Mouse (Mus musculus) MEL (cell line): ENCODE results near the gene Prss2. TPM values are rescaled to one million over a fixed set of nuclear protein-coding genes. Genes with fewer than 3 reads are reported as not detected.

Experiments
- DNase-seq: peaks from one replicate; pipeline ENCODE4 v3.0.0; 2011; ENCODE audit warnings: low read depth, low spot score
- H3K27ac ChIP-seq: 2 replicates; pipeline ENCODE4 v1.5.1; 2012; ENCODE audit warnings: low read depth, mild to moderate bottlenecking, control low read depth, low read length, moderate library complexity; ENCODE audit not compliant: control insufficient read depth
- H3K27me3 ChIP-seq, 2 experiments: fragments of 150-350 bp in 1 of 2; sonication (generic) in 1 of 2; 2 replicates each; pipeline ENCODE4 v1.6.1; 2012; ENCODE audit warnings: low read length in 2 of 2, mild to moderate bottlenecking in 2 of 2, improper control_type of control experiment in 1 of 2, moderate library complexity in 1 of 2; ENCODE audit not compliant: insufficient read depth in 2 of 2, control insufficient read depth in 1 of 2
- H3K36me3 ChIP-seq, 2 experiments: 2 replicates each; pipeline ENCODE4 v1.6.1; 2012 to 2014; ENCODE audit warnings: low read length in 2 of 2, improper control_type of control experiment in 1 of 2, inconsistent platforms in 1 of 2, mild to moderate bottlenecking in 1 of 2; ENCODE audit not compliant: insufficient read depth in 2 of 2, control insufficient read depth in 1 of 2
- H3K4me1 ChIP-seq, 2 experiments: fragments of 150-350 bp in 1 of 2; sonication (generic) in 1 of 2; 2 replicates each; pipeline ENCODE4 v1.6.1; 2012; ENCODE audit warnings: low read length in 2 of 2, improper control_type of control experiment in 1 of 2, mild to moderate bottlenecking in 1 of 2; ENCODE audit not compliant: insufficient read depth in 2 of 2, control insufficient read depth in 1 of 2
- H3K4me3 ChIP-seq, 2 experiments: fragments of 150-350 bp in 1 of 2; sonication (generic) in 1 of 2; 2 replicates each; pipeline ENCODE4 v1.5.1; 2012; ENCODE audit warnings: low read depth in 2 of 2, low read length in 2 of 2, mild to moderate bottlenecking in 2 of 2, moderate library complexity in 2 of 2, control low read depth in 1 of 2, improper control_type of control experiment in 1 of 2; ENCODE audit not compliant: control insufficient read depth in 1 of 2, insufficient read depth in 1 of 2
- H3K79me2 ChIP-seq: 2 replicates; pipeline ENCODE4 v1.6.1; 2012; ENCODE audit warnings: mild to moderate bottlenecking, low read length, moderate library complexity; ENCODE audit not compliant: control insufficient read depth, poor library complexity, insufficient read depth
- H3K9ac ChIP-seq: 2 replicates; pipeline ENCODE4 v1.6.1; 2012; ENCODE audit warnings: low read depth, mild to moderate bottlenecking, control low read depth, low read length, moderate library complexity; ENCODE audit not compliant: control insufficient read depth, poor library complexity, severe bottlenecking
- H3K9me3 ChIP-seq: fragments of 150-350 bp; sonication (generic); replicated peaks from 2 replicates; pipeline ENCODE4 v1.6.1; 2012; ENCODE audit warnings: mild to moderate bottlenecking, low read length, improper control_type of control experiment, moderate library complexity; ENCODE audit not compliant: insufficient read depth
- EP300 ChIP-seq, 2 experiments: IDR thresholded peaks; 2 replicates each; pipeline ENCODE4 v1.6.1; 2011; ENCODE audit warnings: improper control_type of control experiment in 2 of 2, low read length in 2 of 2, low read depth in 1 of 2, mild to moderate bottlenecking in 1 of 2
- ETS1 ChIP-seq: IDR thresholded peaks from 2 replicates; pipeline ENCODE4 v1.6.1; 2012; ENCODE audit warnings: low read depth, mild to moderate bottlenecking, inconsistent platforms, low read length, improper control_type of control experiment, moderate library complexity
- GABPA ChIP-seq: IDR thresholded peaks from 2 replicates; pipeline ENCODE4 v1.6.1; 2012; ENCODE audit warnings: low read depth, mild to moderate bottlenecking, inconsistent platforms, low read length, improper control_type of control experiment, moderate library complexity
- GATA1 ChIP-seq: IDR thresholded peaks from 2 replicates; pipeline ENCODE4 v1.6.1; 2011; ENCODE audit warnings: low read depth, low read length, improper control_type of control experiment
- MAFK ChIP-seq: IDR thresholded peaks from 2 replicates; pipeline ENCODE4 v1.6.1; 2011; ENCODE audit warnings: low read depth, mild to moderate bottlenecking, low read length, improper control_type of control experiment, borderline replicate concordance
- MAX ChIP-seq: IDR thresholded peaks from 2 replicates; pipeline ENCODE4 v1.6.1; 2011; ENCODE audit warnings: low read length, improper control_type of control experiment
- MAZ ChIP-seq: IDR thresholded peaks from 2 replicates; pipeline ENCODE4 v1.6.1; 2012; ENCODE audit warnings: low read depth, mild to moderate bottlenecking, inconsistent platforms, low read length, improper control_type of control experiment
- NELFE ChIP-seq: IDR thresholded peaks from 2 replicates; pipeline ENCODE4 v1.6.1; 2011; ENCODE audit warnings: low read depth, low read length, improper control_type of control experiment
- NRF1 ChIP-seq: IDR thresholded peaks from 2 replicates; pipeline ENCODE4 v1.6.1; 2014; ENCODE audit warnings: low read depth, mild to moderate bottlenecking, inconsistent platforms, low read length, improper control_type of control experiment, moderate library complexity; ENCODE audit not compliant: poor library complexity, insufficient read depth, severe bottlenecking
- POLR2A ChIP-seq, 2 experiments: IDR thresholded peaks; 2 replicates each; pipeline ENCODE4 v1.6.1; 2011 to 2012; ENCODE audit warnings: low read length in 2 of 2, mild to moderate bottlenecking in 2 of 2, control low read depth in 1 of 2, improper control_type of control experiment in 1 of 2, low read depth in 1 of 2, moderate library complexity in 1 of 2; ENCODE audit not compliant: control insufficient read depth in 1 of 2, insufficient read depth in 1 of 2, poor library complexity in 1 of 2
- POLR2AphosphoS2 ChIP-seq: IDR thresholded peaks from 2 replicates; pipeline ENCODE4 v1.6.1; 2011; ENCODE audit warnings: low read length, improper control_type of control experiment
- POLR2AphosphoS5 ChIP-seq: IDR thresholded peaks from 2 replicates; pipeline ENCODE4 v1.6.1; 2012; ENCODE audit warnings: low read depth, borderline replicate concordance, mild to moderate bottlenecking, inconsistent platforms, low read length, moderate library complexity, mixed read lengths
- UBTF ChIP-seq: IDR thresholded peaks from 2 replicates; pipeline ENCODE4 v1.6.1; 2012; ENCODE audit warnings: low read depth, mild to moderate bottlenecking, inconsistent platforms, low read length, improper control_type of control experiment, moderate library complexity, borderline replicate concordance; ENCODE audit not compliant: insufficient read depth
- USF1 ChIP-seq: IDR thresholded peaks from 2 replicates; pipeline ENCODE4 v1.6.1; 2014; ENCODE audit warnings: low read depth, mild to moderate bottlenecking, inconsistent platforms, low read length, improper control_type of control experiment, moderate library complexity
- ZKSCAN1 ChIP-seq: IDR thresholded peaks from 2 replicates; pipeline ENCODE4 v1.6.1; 2012; ENCODE audit warnings: low read depth, mild to moderate bottlenecking, inconsistent platforms, low read length, improper control_type of control experiment, moderate library complexity
- ZMIZ1 ChIP-seq: IDR thresholded peaks from 2 replicates; pipeline ENCODE4 v1.6.1; 2012; ENCODE audit warnings: low read depth, mild to moderate bottlenecking, inconsistent platforms, low read length, improper control_type of control experiment, moderate library complexity
- polyA plus RNA-seq, 2 experiments: library from polyadenylated mRNA; stranded (reverse) in 1 of 2; unstranded in 1 of 2; fragments of >175 nt in 1 of 2; fragments of >200 nt in 1 of 2; gene quantifications; 2 replicates each; pipeline versions ENCODE4 v1.2.1 to v1.2.4; 2012; ENCODE audit warnings: low replicate concordance in 2 of 2, low read depth in 1 of 2; ENCODE audit not compliant: insufficient read length in 2 of 2, insufficient read depth in 1 of 2, missing spikeins in 1 of 2
- total RNA-seq: library from RNA; depleted of rRNA; stranded (reverse); fragments of 300-350 nt; gene quantifications from 2 replicates; pipeline ENCODE4 v1.2.3, GENCODE M21; 2012

Prss2 gene
- total and polyA plus RNA-seq, 3 experiments, result not detected

DNA sequence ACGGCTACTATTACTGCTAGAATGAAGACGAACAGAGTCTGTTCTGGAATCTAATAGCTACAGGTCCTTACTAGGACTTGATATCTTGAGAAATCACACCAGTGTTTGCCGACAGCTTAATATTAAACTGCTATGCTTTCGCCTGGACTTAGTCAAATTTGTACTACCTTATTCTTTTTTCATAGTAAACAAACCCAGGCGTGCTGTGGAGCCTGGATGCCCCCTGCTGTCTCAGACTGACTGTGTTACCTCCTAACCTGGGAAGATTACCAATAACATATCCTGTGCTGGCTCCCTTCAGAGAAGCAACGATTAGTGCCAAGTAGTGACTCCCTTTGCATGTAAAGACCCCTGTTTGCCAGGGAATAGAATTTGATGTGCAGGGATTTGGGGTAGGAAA, 16.3 kb upstream of the Prss2 start:
- H3K9ac ChIP-seq, result no peak overlapping the region
- H3K36me3 ChIP-seq, result no peaks in the 10 kb centered on the region
- no peaks in the 10 kb centered on the region for H3K4me1 ChIP-seq
- no peaks in the 10 kb centered on the region for H3K9me3 ChIP-seq
- H3K4me3 ChIP-seq, result no peak overlapping the region
- TF ChIP-seq POLR2AphosphoS5 (no peak), USF1 (no peak), GABPA (no peak)
- H3K27ac ChIP-seq, result no peak overlapping the region
- H3K27me3 ChIP-seq, result no peaks in the 10 kb centered on the region; a peak in 1 of 4 replicates
- no peak for DNase-seq
- no peaks in the 10 kb centered on the region for H3K79me2 ChIP-seq

DNA sequence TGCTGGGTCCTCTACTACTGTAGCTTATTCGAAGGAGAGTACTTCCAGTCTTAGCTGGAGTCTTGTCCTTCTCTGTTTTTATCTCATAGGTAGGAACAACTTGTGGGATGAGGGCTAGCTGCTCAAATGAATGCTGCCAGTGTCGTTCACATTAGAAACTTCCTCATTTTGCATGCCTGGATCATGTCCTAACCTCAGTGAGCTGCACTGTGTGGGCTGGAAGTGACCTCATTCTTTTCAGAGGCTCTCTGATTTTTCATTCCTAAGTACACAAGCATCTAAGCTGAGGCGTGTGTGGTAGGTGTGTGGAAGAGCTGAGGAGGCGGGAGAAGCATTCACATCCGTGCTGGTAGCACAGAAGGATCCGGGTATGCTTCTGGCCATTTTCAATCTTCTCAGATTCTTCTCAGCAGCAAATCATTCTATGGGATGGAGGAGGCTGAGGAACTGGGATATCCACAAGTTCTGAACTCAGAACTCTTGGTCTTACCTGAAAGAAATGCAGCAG, 3.5 kb upstream of the Prss2 start:
- Histone ChIP-seq H3K36me3 (no peaks in the 10 kb centered on the region), H3K79me2 (no peaks in the 10 kb centered on the region), H3K4me3 (no peak overlapping the region), H3K9ac (no peak overlapping the region), H3K4me1 (no peaks in the 10 kb centered on the region), H3K9me3 (no peaks in the 10 kb centered on the region)
- no peak for DNase-seq
- TF ChIP-seq UBTF (no peak), EP300 (IDR thresholded peaks at IDR 0.05; ENCODE audit: low read depth in 1 of 2, low read length in 2 of 2) (no peak), MAX (no peak), MAFK (no peak), ZMIZ1 (no peak), GATA1 (no peak), ZKSCAN1 (no peak), POLR2A (IDR thresholded peaks at IDR 0.05; ENCODE audit: control insufficient read depth in 1 of 2, insufficient read depth in 1 of 2, low read depth in 1 of 2, low read length in 2 of 2, poor library complexity in 1 of 2) (no peak), POLR2AphosphoS2 (no peak), NRF1 (no peak), MAZ (no peak), NELFE (no peak), ETS1 (no peak)
- TF ChIP-seq, all 39 proteins: peak for 0
- Histone ChIP-seq H3K27ac (no peak overlapping the region), H3K27me3 (no peaks in the 10 kb centered on the region)
